Mouse (Mus musculus): Measurements from ENCODE around the gene Shkbp1. TPM values are rescaled to one million over a fixed set of nuclear protein-coding genes. Genes with fewer than 3 reads are reported as not detected.

The Shkbp1 gene
- polyA plus RNA-seq, 1 experiment: 41.6 TPM

DNA sequence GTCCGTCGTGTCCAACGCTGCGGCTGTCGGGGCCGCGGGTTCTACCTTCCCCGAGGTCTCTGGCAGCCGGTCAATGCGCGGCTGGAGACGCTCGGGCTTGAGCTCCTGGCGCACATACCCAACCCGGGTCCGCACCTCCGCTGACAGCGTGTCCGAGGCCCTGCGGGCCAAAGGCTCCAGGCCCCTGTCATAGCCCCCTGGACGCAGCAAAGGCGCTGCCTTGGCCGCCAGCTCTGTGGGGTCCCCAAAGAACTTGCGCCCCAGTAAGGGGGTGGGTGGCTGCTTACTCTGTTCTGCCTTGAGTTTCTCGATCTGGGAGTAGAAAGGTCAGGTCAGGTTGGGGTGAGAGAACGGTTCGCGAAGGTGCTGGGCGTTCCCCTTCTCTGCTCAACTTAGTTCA is 8.6 kb upstream of the Shkbp1 start:
- H3K4me3 ChIP-seq (replicated peaks; ENCODE audit: insufficient read depth, low read depth, low read length): no peak overlapping the region
- H3K27ac ChIP-seq (ENCODE audit: insufficient read depth, low read length): no peak overlapping the region
- 38% methylated on average over 29 of the region's 29 CpGs for WGBS
- TF ChIP-seq POLR2A (IDR thresholded peaks at IDR 0.05; ENCODE audit: borderline replicate concordance, insufficient read depth, low read length) (no peak), CTCF (IDR thresholded peaks at IDR 0.05; ENCODE audit: borderline replicate concordance, insufficient read depth, low read depth, low read length) (no peak)
- no peaks in the 10 kb centered on the region for H3K4me1 ChIP-seq (ENCODE audit: control insufficient read depth, insufficient read depth, low read length)
- no peaks in the 10 kb centered on the region for H3K27me3 ChIP-seq (ENCODE audit: control insufficient read depth, insufficient read depth, low read length)
- no peak for DNase-seq

DNA sequence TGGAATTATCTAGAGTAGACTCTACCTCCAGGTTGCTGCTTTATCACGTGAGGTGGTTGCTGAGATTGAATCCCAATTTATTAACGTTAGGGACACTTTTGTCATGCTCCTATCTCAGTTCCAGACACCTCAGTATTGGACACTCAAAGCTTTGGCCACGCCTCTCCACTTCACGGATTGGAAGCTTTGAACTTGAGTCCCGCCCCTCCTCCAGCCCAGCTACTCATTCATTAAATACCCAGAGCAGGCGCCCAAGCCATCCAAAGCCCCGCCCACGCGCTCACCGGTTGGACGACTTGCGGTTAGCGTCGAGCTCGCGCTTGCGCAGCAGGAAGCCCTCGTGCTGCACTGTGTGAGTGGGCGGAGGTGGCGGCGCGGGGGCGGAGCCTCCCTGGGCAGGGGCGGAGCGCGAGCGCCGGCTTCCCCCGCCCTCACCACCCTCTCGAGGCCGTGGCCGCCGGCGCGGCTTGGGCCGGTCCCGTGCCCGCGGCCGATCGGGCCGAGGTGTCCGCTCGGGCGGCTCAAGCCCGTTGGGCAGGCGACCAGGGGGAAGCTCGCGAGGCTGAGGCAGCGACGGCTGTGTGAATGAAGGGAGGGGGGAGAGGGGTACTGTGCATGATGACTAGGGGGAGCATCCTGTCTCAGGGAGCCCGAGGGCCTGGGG is 5.6 kb upstream of the Shkbp1 start:
- WGBS: under 1% methylated on average over 52 of the region's 52 CpGs
- H3K27ac ChIP-seq (ENCODE audit: insufficient read depth, low read length): 0 out of 2 replicates have a peak overlapping the region, but pooled peaks have one; percentile 15
- TF ChIP-seq CTCF (IDR thresholded peaks at IDR 0.05; ENCODE audit: borderline replicate concordance, insufficient read depth, low read depth, low read length): no peak
- TF ChIP-seq POLR2A (IDR thresholded peaks at IDR 0.05; ENCODE audit: borderline replicate concordance, insufficient read depth, low read length): no peak
- H3K4me1 ChIP-seq (ENCODE audit: control insufficient read depth, insufficient read depth, low read length): no peaks in the 10 kb centered on the region
- DNase-seq: peak; percentile 96 to 99
- no peaks in the 10 kb centered on the region for H3K27me3 ChIP-seq (ENCODE audit: control insufficient read depth, insufficient read depth, low read length)
- H3K4me3 ChIP-seq (replicated peaks; ENCODE audit: insufficient read depth, low read depth, low read length): peak overlapping the region; percentile 52

DNA sequence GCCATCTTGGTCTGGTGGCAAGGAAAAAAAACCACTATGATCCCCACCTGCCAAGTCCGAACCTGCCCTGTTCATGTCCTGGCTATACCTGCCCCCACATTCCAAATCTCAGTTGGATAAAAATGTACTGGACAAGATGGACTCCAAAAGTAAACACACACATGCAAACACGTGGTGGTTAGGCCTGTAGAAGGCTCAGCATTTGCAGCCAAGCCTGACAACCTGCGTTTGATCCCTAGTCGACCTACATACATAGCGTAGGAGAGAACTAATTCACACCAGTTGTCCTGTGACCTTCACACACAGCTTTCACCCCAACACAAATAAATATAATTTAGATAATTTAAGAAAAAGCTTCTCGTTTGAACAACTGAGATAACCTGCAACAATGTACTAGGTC is 4.9 kb upstream of the Shkbp1 start:
- no peak for DNase-seq
- TF ChIP-seq CTCF (IDR thresholded peaks at IDR 0.05; ENCODE audit: borderline replicate concordance, insufficient read depth, low read depth, low read length): no peak
- no peak for TF ChIP-seq POLR2A (IDR thresholded peaks at IDR 0.05; ENCODE audit: borderline replicate concordance, insufficient read depth, low read length)
- H3K27ac ChIP-seq (ENCODE audit: insufficient read depth, low read length): no peak overlapping the region
- no peaks in the 10 kb centered on the region for H3K4me1 ChIP-seq (ENCODE audit: control insufficient read depth, insufficient read depth, low read length)
- no peak overlapping the region for H3K4me3 ChIP-seq (replicated peaks; ENCODE audit: insufficient read depth, low read depth, low read length)
- no peaks in the 10 kb centered on the region for H3K27me3 ChIP-seq (ENCODE audit: control insufficient read depth, insufficient read depth, low read length)
- WGBS: 60% methylated on average over 6 of the region's 6 CpGs

GRCm38 (mm10) chr7:27359706-27360358 is 4.0 kb upstream of the Shkbp1 start:
- no peaks in the 10 kb centered on the region for H3K27me3 ChIP-seq (ENCODE audit: control insufficient read depth, insufficient read depth, low read length)
- H3K4me1 ChIP-seq (ENCODE audit: control insufficient read depth, insufficient read depth, low read length): no peaks in the 10 kb centered on the region
- WGBS: 79% methylated on average over 9 of the region's 9 CpGs
- H3K27ac ChIP-seq (ENCODE audit: insufficient read depth, low read length): no peak overlapping the region
- TF ChIP-seq CTCF (IDR thresholded peaks at IDR 0.05; ENCODE audit: borderline replicate concordance, insufficient read depth, low read depth, low read length) (no peak), POLR2A (IDR thresholded peaks at IDR 0.05; ENCODE audit: borderline replicate concordance, insufficient read depth, low read length) (no peak)
- no peak overlapping the region for H3K4me3 ChIP-seq (replicated peaks; ENCODE audit: insufficient read depth, low read depth, low read length)
- no peak for DNase-seq

DNA sequence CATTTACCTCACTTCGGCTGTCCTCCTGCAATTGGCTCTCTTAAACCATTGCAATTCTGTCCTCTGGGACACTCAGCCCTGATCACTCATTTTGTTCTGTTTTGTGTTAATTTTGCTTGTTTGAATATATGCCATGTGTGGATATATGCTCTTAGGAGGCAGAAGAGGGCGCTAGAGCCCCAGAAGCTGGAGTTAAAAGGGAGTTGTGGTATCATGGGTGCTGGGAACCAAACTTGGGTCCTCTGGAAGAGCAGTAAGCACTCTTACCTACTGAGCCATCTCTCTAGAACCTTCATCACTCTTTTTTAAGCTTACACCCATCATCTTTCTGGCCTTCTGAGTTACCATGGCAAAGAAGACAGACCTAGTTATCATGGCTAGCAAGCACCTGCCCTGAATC is 3.3 kb upstream of the Shkbp1 start:
- DNase-seq: no peak
- no peaks in the 10 kb centered on the region for H3K4me1 ChIP-seq (ENCODE audit: control insufficient read depth, insufficient read depth, low read length)
- TF ChIP-seq CTCF (IDR thresholded peaks at IDR 0.05; ENCODE audit: borderline replicate concordance, insufficient read depth, low read depth, low read length) (no peak), POLR2A (IDR thresholded peaks at IDR 0.05; ENCODE audit: borderline replicate concordance, insufficient read depth, low read length) (no peak)
- no peak overlapping the region for H3K4me3 ChIP-seq (replicated peaks; ENCODE audit: insufficient read depth, low read depth, low read length)
- no peak overlapping the region for H3K27ac ChIP-seq (ENCODE audit: insufficient read depth, low read length)
- 62% methylated on average over 2 of the region's 2 CpGs for WGBS
- no peaks in the 10 kb centered on the region for H3K27me3 ChIP-seq (ENCODE audit: control insufficient read depth, insufficient read depth, low read length)

DNA sequence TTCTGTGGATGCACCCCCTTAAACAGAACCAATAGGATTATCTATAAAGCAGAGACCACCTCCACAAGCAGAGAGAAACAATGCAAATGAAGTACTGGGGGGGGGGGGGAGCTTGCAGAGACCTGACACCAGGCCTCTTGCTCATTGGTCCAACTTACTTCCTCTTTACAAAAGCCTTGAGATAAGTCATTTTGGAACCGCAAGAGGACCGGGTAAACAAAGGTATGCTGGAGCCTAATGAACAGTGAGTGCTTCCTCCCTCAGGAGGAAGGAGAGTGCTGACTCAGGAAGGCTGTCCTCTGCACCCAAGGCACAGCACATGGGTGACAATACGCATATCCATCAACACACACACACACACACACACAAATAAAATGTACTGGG is 1.8 kb upstream of the Shkbp1 start:
- H3K4me1 ChIP-seq (ENCODE audit: control insufficient read depth, insufficient read depth, low read length): no peaks in the 10 kb centered on the region
- no peak overlapping the region for H3K27ac ChIP-seq (ENCODE audit: insufficient read depth, low read length)
- H3K4me3 ChIP-seq (replicated peaks; ENCODE audit: insufficient read depth, low read depth, low read length): no peak overlapping the region
- WGBS: 42% methylated on average over 3 of the region's 3 CpGs
- no peaks in the 10 kb centered on the region for H3K27me3 ChIP-seq (ENCODE audit: control insufficient read depth, insufficient read depth, low read length)
- TF ChIP-seq POLR2A (IDR thresholded peaks at IDR 0.05; ENCODE audit: borderline replicate concordance, insufficient read depth, low read length) (no peak), CTCF (IDR thresholded peaks at IDR 0.05; ENCODE audit: borderline replicate concordance, insufficient read depth, low read depth, low read length) (no peak)
- DNase-seq: no peak

- H3K27ac ChIP-seq (ENCODE audit: insufficient read depth, low read length): no peak within 1 kb of the TSS
- 34% methylated on average over 27 of the region's 27 CpGs for WGBS
Observed at GRCm38 (mm10) chr7:27356861-27357594, 1.2 kb upstream of the Shkbp1 start, which contains the start of gene Gm20479. Gene Gm20479, minus strand, starts transcription at chr7:27357419.

More at GRCm38 (mm10) chr7:27356861-27357594, 1.2 kb upstream of the Shkbp1 start, which contains the start of gene Gm20479:
- H3K4me3 ChIP-seq (replicated peaks; ENCODE audit: insufficient read depth, low read depth, low read length): peak within 1 kb of the TSS; percentile 88
- DNase-seq: no peak
- H3K4me1 ChIP-seq (ENCODE audit: control insufficient read depth, insufficient read depth, low read length): no peaks in the 10 kb centered on the region
- TF ChIP-seq CTCF (IDR thresholded peaks at IDR 0.05; ENCODE audit: borderline replicate concordance, insufficient read depth, low read depth, low read length) (no peak), POLR2A (IDR thresholded peaks at IDR 0.05; ENCODE audit: borderline replicate concordance, insufficient read depth, low read length) (no peak)
- H3K27me3 ChIP-seq (ENCODE audit: control insufficient read depth, insufficient read depth, low read length): no peaks in the 10 kb centered on the region

All from cerebellum, adult 2 months (tissue).